Mouse (Mus musculus): ENCODE data around the gene Ctsh.
"Not testable (repeated sequence)": the region's sequence is repeated elsewhere in the genome, so short reads cannot be mapped to it uniquely, and the experiment has no call there.

Gene Ctsh

GRCm38 (mm10) chr9:90053852-90054251, at the start of gene Ctsh:
Gene Ctsh, plus strand, starts transcription at chr9:90054152.
- DNase-seq: no peak

- no peak for DNase-seq
Observed at GRCm38 (mm10) chr9:90006432-90006831, 47.5 kb upstream of the Ctsh start.

- DNase-seq: no peak
Observed at GRCm38 (mm10) chr9:90007094-90007493, 46.9 kb upstream of the Ctsh start.

GRCm38 (mm10) chr9:90008138-90008537, 45.8 kb upstream of the Ctsh start:
- no peak for DNase-seq

DNA sequence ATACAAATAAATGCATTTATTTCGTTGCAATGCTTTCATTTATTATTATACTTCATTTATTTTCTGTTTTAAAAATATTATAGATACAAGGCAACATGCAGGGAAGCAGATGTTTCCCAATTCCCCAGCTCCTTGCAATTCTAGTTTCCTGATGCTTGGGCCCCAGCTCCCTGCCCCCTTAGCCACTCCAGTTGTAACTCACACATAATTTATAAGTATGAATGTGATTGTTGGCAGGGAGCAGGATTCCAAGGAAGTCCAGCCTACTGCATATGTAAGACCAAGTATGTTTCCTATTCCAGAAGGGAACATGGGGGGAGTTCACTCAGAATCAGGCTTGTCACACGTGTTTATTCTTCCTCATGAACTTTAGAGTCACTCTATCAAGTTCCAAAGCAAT, 42.1 kb upstream of the Ctsh start:
- DNase-seq: no peak

GRCm38 (mm10) chr9:90014649-90015048, 39.3 kb upstream of the Ctsh start:
- no peak for DNase-seq

DNA sequence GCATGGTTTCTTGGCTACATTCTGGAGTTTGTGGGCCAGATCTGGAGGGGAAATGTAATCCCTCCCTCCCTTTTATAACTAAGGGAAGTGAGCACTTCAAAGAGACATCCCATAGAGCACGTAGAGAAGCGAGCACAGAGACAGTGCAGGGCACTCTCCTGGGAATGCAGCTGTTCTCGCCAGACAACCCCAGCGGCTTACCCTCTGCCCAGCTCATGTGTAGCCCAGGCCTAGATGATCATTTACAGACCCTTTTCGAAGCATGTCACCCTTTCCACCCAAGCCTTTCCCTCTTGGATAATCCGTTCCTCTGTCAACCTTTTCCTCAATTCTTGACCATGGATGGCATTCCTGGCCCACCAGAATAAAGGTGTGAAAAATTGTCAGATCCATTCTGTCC, 37.7 kb upstream of the Ctsh start:
- no peak for DNase-seq

DNA sequence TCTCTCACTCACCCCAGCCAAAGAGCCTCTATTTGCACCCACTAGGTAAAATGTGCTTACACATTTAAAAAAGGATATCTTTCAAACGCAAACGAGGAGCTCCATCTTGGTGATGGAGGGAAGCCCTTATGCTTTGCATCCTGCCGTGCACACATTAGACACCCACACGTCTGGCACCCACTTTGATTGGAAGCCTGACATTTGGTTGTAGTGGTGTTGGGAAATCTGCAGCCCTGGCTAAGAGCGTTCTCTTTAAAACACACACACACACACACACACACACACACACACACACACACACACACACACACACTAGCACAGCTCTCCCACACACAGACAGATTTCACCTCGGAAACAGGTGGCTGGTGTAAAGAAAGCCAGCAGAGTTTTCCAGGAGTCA, 33.1 kb upstream of the Ctsh start:
- DNase-seq: no peak

DNA sequence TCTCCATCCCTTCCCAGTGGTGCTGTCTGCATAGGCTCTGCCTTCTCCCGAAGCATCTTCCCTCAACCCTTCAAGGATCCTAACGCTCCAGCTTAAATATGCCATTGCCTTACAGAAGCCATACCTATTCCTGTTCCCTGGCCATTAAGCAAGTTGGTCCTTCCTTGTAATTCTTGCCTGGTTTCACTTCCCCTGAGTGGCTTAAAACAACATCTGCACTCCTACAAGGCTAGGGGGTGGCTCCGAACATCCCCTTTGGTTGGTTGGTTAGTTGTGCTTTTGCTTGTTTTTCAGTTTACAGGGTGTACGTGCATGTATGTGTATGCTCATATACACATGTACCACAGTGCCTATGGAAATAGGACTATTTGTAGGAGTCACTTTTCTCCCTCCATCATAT, 32.5 kb upstream of the Ctsh start:
- DNase-seq: no peak

GRCm38 (mm10) chr9:90027709-90028108, 26.2 kb upstream of the Ctsh start:
- DNase-seq: no peak

DNA sequence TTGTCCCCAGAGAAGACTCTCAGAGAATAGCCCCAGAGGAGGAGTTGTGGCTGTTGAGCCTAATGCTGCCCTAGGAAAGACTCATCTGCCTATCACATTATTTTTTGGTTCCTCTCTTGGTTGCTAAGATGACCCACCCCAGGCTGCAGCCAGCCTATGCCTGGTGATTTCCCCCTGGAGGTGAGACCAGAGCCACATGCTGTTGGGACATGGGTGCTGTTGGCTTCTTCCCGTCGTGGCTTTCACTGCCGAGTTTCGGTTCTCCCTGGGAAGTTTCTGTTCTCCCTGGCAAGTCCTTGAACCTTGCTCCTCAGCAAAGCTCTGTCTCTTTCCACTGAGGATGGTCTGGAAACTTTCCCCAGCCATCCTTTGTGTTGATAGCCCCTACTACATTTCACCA, 20.0 kb upstream of the Ctsh start:
- DNase-seq: no peak

- no peak for DNase-seq
Observed at GRCm38 (mm10) chr9:90035168-90035567, 18.8 kb upstream of the Ctsh start.

DNA sequence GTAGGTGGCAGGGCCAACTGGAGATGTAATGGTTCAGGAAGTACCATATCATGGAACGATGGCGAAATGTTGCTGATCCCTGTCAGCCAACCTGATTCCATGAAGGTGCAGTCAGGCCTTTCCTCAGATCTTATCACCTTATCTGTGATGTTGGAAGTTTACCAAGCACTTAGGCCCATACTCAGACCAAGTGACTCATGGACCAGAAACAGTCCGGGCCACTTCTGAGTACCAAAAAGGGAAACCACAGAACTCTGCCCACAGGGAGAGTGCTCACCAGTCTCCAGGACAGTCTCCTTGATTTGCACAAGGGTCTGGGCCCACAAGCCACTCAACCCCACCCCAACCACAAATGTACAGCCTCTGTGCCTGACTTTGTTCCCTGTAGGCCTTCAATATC, 18.2 kb upstream of the Ctsh start:
- no peak for DNase-seq

DNA sequence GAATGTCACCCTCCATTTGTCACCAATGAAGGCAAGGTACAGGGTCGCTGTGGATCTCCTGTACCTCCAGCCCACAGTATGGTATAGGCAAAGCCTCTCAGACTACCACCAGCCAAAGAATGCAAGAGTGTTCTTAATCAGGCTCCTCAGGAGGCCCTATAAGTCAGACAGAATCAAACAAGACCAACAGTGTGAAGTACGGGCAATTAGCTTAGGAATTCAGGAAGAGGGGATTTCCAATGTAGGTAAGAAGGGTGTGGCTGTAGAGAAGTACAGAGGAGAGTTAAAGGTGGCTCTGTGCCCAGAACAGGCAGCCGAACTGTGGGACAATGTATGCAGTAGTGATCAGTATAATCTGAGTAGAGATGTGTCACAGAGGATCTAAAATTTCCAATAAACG, 17.6 kb upstream of the Ctsh start:
- no peak for DNase-seq

DNA sequence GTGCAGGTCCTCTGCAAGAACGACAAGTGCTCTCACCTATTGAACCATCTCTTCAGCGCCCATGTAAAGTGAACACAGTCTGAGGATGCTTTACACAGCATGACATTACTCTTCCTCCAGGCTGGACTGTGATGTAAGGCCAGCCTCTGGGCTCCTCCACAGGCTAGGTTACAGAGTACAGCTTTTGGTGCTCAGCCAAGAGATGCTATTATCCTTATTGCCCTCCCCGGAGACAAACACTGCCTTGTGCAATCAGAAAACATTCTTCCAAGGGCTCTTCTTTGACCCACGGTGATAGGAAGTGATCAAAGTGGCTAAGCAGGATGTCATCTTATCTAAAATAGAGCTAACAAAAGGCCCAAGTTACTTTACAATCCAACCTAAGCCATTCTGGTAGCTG, 15.4 kb upstream of the Ctsh start:
- no peak for DNase-seq

- DNase-seq: no peak
Observed at GRCm38 (mm10) chr9:90040916-90041315, 13.0 kb upstream of the Ctsh start.

GRCm38 (mm10) chr9:90041556-90041955, 12.4 kb upstream of the Ctsh start:
- no peak for DNase-seq

GRCm38 (mm10) chr9:90042906-90043305, 11.0 kb upstream of the Ctsh start:
- not testable (repeated sequence) for DNase-seq

GRCm38 (mm10) chr9:90045191-90045590, 8.8 kb upstream of the Ctsh start:
- DNase-seq: no peak

DNA sequence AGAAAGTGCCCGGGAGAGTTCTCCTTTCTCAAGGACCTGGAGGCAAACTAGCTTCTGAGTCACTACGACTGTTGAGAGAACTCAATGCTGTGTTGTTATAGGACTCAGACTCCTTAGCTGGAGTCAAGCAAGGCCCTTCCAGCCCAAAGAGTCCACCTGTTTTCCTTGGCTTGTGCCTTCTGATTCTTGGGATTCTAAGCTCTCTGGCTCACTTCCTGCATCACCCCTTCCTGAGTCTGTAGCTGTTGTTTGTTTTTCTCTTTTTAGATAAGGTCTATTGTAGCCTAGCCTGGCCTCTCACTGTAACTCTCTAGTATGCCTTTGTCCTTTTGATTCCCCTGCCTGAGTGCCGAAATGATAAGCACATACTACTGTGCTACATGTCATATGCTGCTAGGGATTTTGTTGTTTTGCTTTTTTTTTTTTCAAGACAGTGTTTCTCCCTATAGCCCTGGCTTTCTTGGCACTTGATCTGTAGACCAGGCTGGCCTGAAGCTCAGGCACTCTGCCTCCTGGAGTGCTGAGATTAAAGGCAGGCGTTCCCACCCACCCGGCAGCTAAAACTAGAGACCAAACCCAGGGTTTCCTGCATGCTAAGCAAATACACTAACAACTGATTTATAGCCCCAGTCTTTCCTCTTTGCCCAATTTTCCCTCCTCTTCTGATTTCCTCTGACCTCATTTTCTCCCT, 5.9 kb upstream of the Ctsh start:
- no peak for DNase-seq

DNA sequence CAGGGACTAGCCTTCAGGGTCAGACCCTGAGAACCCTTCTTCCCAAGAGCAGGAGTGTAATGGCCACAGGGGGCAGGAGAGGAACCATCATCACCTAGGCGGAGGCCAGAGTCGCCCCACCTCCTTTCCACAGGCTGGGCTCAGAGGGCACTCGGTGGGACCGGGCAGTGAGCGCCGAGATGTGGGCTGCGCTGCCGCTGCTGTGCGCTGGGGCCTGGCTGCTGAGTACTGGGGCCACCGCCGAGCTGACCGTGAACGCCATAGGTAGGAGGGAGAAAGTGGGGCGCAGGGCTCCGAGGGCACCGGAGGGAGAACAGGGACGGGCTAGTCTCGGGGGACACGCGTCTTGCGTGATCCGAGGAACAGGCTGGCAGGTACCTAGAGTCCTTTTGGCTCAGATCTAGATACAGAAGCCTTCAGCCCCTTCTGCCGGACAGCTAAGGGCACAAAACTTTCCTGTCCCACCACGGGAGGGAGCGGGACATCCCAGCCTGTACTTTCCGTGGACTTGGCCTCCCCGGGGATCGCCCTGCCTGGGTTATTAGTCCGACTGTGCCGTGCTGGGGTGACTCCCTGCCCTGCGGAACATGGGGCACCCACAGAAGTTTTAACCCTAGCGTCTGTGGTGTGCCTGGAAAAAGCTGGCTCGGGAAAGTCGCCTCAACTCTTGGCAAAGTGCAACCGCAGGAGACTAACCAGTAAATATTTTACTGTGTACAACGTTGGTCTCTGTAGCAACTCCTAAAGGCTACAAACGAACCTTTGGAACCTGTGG, 606 bp downstream of the Ctsh start:
- DNase-seq: peak; percentile 73 to 79

- no peak for DNase-seq
Observed at GRCm38 (mm10) chr9:90055409-90055808, 1.5 kb downstream of the Ctsh start.

GRCm38 (mm10) chr9:90055911-90056310, 2.0 kb downstream of the Ctsh start:
- DNase-seq: no peak

DNA sequence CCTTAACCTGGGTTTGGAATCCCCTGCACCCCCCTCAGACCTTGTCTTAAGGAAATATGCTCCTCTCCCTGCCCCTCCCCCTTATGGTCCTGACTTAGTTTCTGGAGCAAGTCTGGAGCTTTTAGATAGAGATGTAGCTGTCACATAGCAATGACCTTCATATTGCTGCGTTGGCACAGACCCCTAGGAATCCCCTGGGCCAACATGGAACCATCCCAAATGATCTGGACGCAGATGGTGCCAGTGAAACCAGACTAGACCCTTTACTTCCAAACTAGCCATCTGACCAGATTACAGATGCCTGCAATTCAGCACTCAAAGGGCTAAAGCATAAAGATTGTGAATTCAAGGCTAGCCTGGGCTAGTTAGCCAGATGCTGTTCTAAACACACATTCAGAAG, 2.8 kb downstream of the Ctsh start:
- no peak for DNase-seq
